8 mouse cellular contexts compared by ENCODE assay signal in genomic region chr4:125122431-125123278, GRCm38 (mm10). TPM values are rescaled to one million over a fixed set of nuclear protein-coding genes. Genes with fewer than 3 reads are reported as not detected.
DNase-seq lines count a peak whose midpoint lies in the region; ATAC-seq and TF ChIP-seq lines count a peak whose summit lies in the region.

No protein-coding gene starts in this region.

- H3K36me3 ChIP-seq in midbrain, embryonic 11.5 days (ENCODE audit: control insufficient read depth, insufficient read depth, low read length) = no peaks in the 10 kb centered on the region
- no peaks in the 10 kb centered on the region for H3K36me3 ChIP-seq in midbrain, postnatal 0 days (ENCODE audit: insufficient read depth, low read length)
- peaks cover 6% of the 10 kb centered on the region; the same call in 1 of the 2 replicates for H3K36me3 ChIP-seq in liver, embryonic 13.5 days

- no peaks in the 10 kb centered on the region for H3K9me3 ChIP-seq in midbrain, embryonic 11.5 days (ENCODE audit: control insufficient read depth, low read length)
- H3K9me3 ChIP-seq in midbrain, postnatal 0 days (ENCODE audit: low read length) = no peaks in the 10 kb centered on the region
- H3K9me3 ChIP-seq in liver, embryonic 13.5 days (replicated peaks) = no peaks in the 10 kb centered on the region

- intact Hi-C loops in heart, postnatal 14 days (cut with DNase I) = no loop called here

- no peak overlapping the region for H3K27ac ChIP-seq in midbrain, embryonic 11.5 days (ENCODE audit: low read depth, low read length)
- H3K27ac ChIP-seq in midbrain, postnatal 0 days (ENCODE audit: low read depth, low read length) = no peak overlapping the region
- H3K27ac ChIP-seq in brown adipose tissue, adult 24 weeks (replicated peaks; ENCODE audit: low read depth, low read length) = peak overlapping the region; percentile 91
- peak overlapping the region; percentile 68 for H3K27ac ChIP-seq in liver, embryonic 13.5 days

- WGBS in midbrain, embryonic 11.5 days = 20% methylated on average over 16 of the region's 16 CpGs
- WGBS in midbrain, postnatal 0 days = 30% methylated on average over 16 of the region's 16 CpGs
- 23% methylated on average over 16 of the region's 16 CpGs for WGBS in liver, embryonic 13.5 days (ENCODE audit: insufficient replicate concordance)

- peaks cover 9% of the 10 kb centered on the region for H3K4me1 ChIP-seq in midbrain, embryonic 11.5 days (ENCODE audit: control insufficient read depth, insufficient read depth, low read length)
- H3K4me1 ChIP-seq in midbrain, postnatal 0 days (ENCODE audit: insufficient read depth, low read length) = peaks cover 7% of the 10 kb centered on the region; the same call in 1 of the 2 replicates
- H3K4me1 ChIP-seq in brown adipose tissue, adult 24 weeks (ENCODE audit: control insufficient read depth, insufficient read depth, insufficient read length, low read length) = peaks cover 49% of the 10 kb centered on the region
- H3K4me1 ChIP-seq in liver, embryonic 13.5 days (replicated peaks) = peaks cover 65% of the 10 kb centered on the region

- peaks cover 5% of the 10 kb centered on the region; the same call in 1 of the 2 replicates for H3K27me3 ChIP-seq in midbrain, embryonic 11.5 days (ENCODE audit: control insufficient read depth, insufficient read depth, low read length)
- H3K27me3 ChIP-seq in midbrain, postnatal 0 days (ENCODE audit: insufficient read depth, low read length) = peaks cover 4% of the 10 kb centered on the region; the same call in 1 of the 2 replicates
- no peaks in the 10 kb centered on the region for H3K27me3 ChIP-seq in liver, embryonic 13.5 days

- no peak overlapping the region for H3K9ac ChIP-seq in midbrain, embryonic 11.5 days (ENCODE audit: low read length)
- no peak overlapping the region for H3K9ac ChIP-seq in midbrain, postnatal 0 days (replicated peaks; ENCODE audit: low read length, poor library complexity, severe bottlenecking)
- peak overlapping the region; percentile 37 for H3K9ac ChIP-seq in liver, embryonic 13.5 days

- ATAC-seq in midbrain, embryonic 11.5 days (ENCODE audit: low FRiP score) = no peak
- ATAC-seq in midbrain, postnatal 0 days (ENCODE audit: low FRiP score) = no peak
- ATAC-seq in liver, embryonic 13.5 days (ENCODE audit: low read depth) = 0 out of 2 replicates have a peak, but pooled peaks have one; percentile 16
- no peak for ATAC-seq in monocyte, adult 5-6 weeks (replicated peaks; ENCODE audit: insufficient number of reproducible peaks, low FRiP score, low TSS enrichment, poor library complexity, severe bottlenecking)

- no peak overlapping the region for H3K4me2 ChIP-seq in midbrain, embryonic 11.5 days
- H3K4me2 ChIP-seq in midbrain, postnatal 0 days (ENCODE audit: low read depth, low read length, poor library complexity, severe bottlenecking) = no peak overlapping the region
- H3K4me2 ChIP-seq in liver, embryonic 13.5 days = peak overlapping the region; percentile 41

- DNase-seq in midbrain, embryonic 11.5 days (ENCODE audit: low spot score, missing footprints) = peak; percentile 84
- no peak for DNase-seq in midbrain, postnatal 0 days (ENCODE audit: low spot score)
- DNase-seq in heart, postnatal 14 days = peak; percentile 59
- DNase-seq in liver, embryonic 13.5 days = no peak
- DNase-seq in spleen, postnatal 36 days (ENCODE audit: low spot score in 2 of 2) = peak; percentile 77
- DNase-seq in left cerebral cortex, adult 11 months (ENCODE audit: low spot score) = no peak

- no peak overlapping the region for H3K4me3 ChIP-seq in midbrain, embryonic 11.5 days (ENCODE audit: low read depth, low read length)
- H3K4me3 ChIP-seq in midbrain, postnatal 0 days (ENCODE audit: low read depth, low read length) = no peak overlapping the region
- peak overlapping the region; percentile 41 for H3K4me3 ChIP-seq in brown adipose tissue, adult 24 weeks (ENCODE audit: insufficient read depth, low read depth, low read length)
- H3K4me3 ChIP-seq in liver, embryonic 13.5 days (replicated peaks) = no peak overlapping the region

- TF ChIP-seq CTCF in midbrain, postnatal 0 days (IDR thresholded peaks at IDR 0.05) = no peak

RNA-seq across cellular contexts. Expression of gene Zc3h12a, which starts 5.0 kb away (rescaled TPM):
- 0.22 and 0.37 TPM in 2 replicates for polyA plus RNA-seq in midbrain, embryonic 11.5 days (2014; fragmentation: Nextera tagmentation; extraction: Ambion mirVana)
- total RNA-seq in midbrain, postnatal 0 days (2014; rRNA removed) = 0.88 and 2.5 TPM in 2 replicates
- polyA plus RNA-seq in midbrain, postnatal 0 days (2015; fragmentation: Nextera tagmentation; extraction: Ambion mirVana) = 0.12 and 0.20 TPM in 2 replicates
- 3.1 and 5.4 TPM in 2 replicates for polyA plus RNA-seq in brown adipose tissue, adult 24 weeks (2012; ENCODE audit: insufficient read depth, insufficient read length, missing spikeins)
- 1 to 10 TPM; 3.2 to 4.0 TPM for total RNA-seq in heart, postnatal 14 days (2021)
- 0.36 and 0.39 TPM in 2 replicates for polyA plus RNA-seq in liver, embryonic 13.5 days (2015; fragmentation: Nextera tagmentation; extraction: Ambion mirVana)
- total RNA-seq in monocyte, adult 5-6 weeks (2017) = 21.4 to 36.0 TPM (median 24.0 TPM) in 3 replicates

RNA-seq across cellular contexts. Expression of gene Meaf6, which starts 37.7 kb away (rescaled TPM):
- 126 and 128 TPM in 2 replicates for polyA plus RNA-seq in midbrain, embryonic 11.5 days (2014; fragmentation: Nextera tagmentation; extraction: Ambion mirVana)
- total RNA-seq in midbrain, postnatal 0 days (2014; rRNA removed) = 82.6 and 95.2 TPM in 2 replicates
- 139 and 170 TPM in 2 replicates for polyA plus RNA-seq in midbrain, postnatal 0 days (2015; fragmentation: Nextera tagmentation; extraction: Ambion mirVana)
- polyA plus RNA-seq in brown adipose tissue, adult 24 weeks (2012; ENCODE audit: insufficient read depth, insufficient read length, missing spikeins) = 15.2 and 16.5 TPM in 2 replicates
- 10 to 100 TPM; 22.6 to 24.5 TPM for total RNA-seq in heart, postnatal 14 days (2021)
- polyA plus RNA-seq in liver, embryonic 13.5 days (2015; fragmentation: Nextera tagmentation; extraction: Ambion mirVana) = 25.9 and 32.0 TPM in 2 replicates
- total RNA-seq in monocyte, adult 5-6 weeks (2017) = 17.3 to 37.0 TPM (median 34.6 TPM) in 3 replicates

RNA-seq across cellular contexts. Expression of gene Snip1, which starts 56.2 kb away (rescaled TPM):
- polyA plus RNA-seq in midbrain, embryonic 11.5 days (2014; fragmentation: Nextera tagmentation; extraction: Ambion mirVana) = 38.0 and 41.0 TPM in 2 replicates
- total RNA-seq in midbrain, postnatal 0 days (2014; rRNA removed) = 33.5 and 35.1 TPM in 2 replicates
- 16.0 and 17.1 TPM in 2 replicates for polyA plus RNA-seq in midbrain, postnatal 0 days (2015; fragmentation: Nextera tagmentation; extraction: Ambion mirVana)
- 8.0 and 9.0 TPM in 2 replicates for polyA plus RNA-seq in brown adipose tissue, adult 24 weeks (2012; ENCODE audit: insufficient read depth, insufficient read length, missing spikeins)
- total RNA-seq in heart, postnatal 14 days (2021) = 10 to 100 TPM in 1 of 2 experiments, 1 to 10 TPM in 1; 9.0 to 10.4 TPM
- polyA plus RNA-seq in liver, embryonic 13.5 days (2015; fragmentation: Nextera tagmentation; extraction: Ambion mirVana) = 16.1 and 19.6 TPM in 2 replicates
- total RNA-seq in monocyte, adult 5-6 weeks (2017) = 26.6 to 40.5 TPM (median 35.0 TPM) in 3 replicates

RNA-seq across cellular contexts. Expression of gene Dnali1, which starts 57.2 kb away (rescaled TPM):
- polyA plus RNA-seq in midbrain, embryonic 11.5 days (2014; fragmentation: Nextera tagmentation; extraction: Ambion mirVana) = 0.23 and 0.42 TPM in 2 replicates
- total RNA-seq in midbrain, postnatal 0 days (2014; rRNA removed) = 0.47 and 3.1 TPM in 2 replicates
- polyA plus RNA-seq in midbrain, postnatal 0 days (2015; fragmentation: Nextera tagmentation; extraction: Ambion mirVana) = 1.3 TPM in 2 replicates
- polyA plus RNA-seq in brown adipose tissue, adult 24 weeks (2012; ENCODE audit: insufficient read depth, insufficient read length, missing spikeins) = not detected in 2 replicates
- total RNA-seq in heart, postnatal 14 days (2021) = under 1 TPM in 1 of 2 experiments, not detected in 1; 0.22 TPM
- polyA plus RNA-seq in liver, embryonic 13.5 days (2015; fragmentation: Nextera tagmentation; extraction: Ambion mirVana) = not detected in 2 replicates
- 0.43 TPM in 1 of 3 replicates, not detected in the others for total RNA-seq in monocyte, adult 5-6 weeks (2017)

Comparison
In these comparisons a context has a peak if more than half of its experiments do, and no peak if none do; other contexts are left out.
1. DNase-seq: peak in midbrain, embryonic 11.5 days (single experiment), heart, postnatal 14 days (2 of 2) and spleen, postnatal 36 days (2 of 2); none in midbrain, postnatal 0 days (single experiment), liver, embryonic 13.5 days (single experiment) and left cerebral cortex, adult 11 months (single experiment).
2. H3K27ac ChIP-seq: peak in brown adipose tissue, adult 24 weeks (single experiment) and liver, embryonic 13.5 days (single experiment); none in midbrain, embryonic 11.5 days (single experiment) and midbrain, postnatal 0 days (single experiment).